Mouse (Mus musculus) adrenal gland, postnatal 10 days (tissue): ENCODE data around the gene Casq1. TPM values are rescaled to one million over a fixed set of nuclear protein-coding genes. Genes with fewer than 3 reads are reported as not detected.

Experiments
- DNase-seq: peaks from one replicate; pipeline ENCODE4 v3.0.0; 2021; ENCODE audit warnings: mixed read lengths
- total RNA-seq, 2 experiments: library from RNA; stranded (reverse); gene quantifications; 2 replicates each; pipeline ENCODE4 v1.2.3; 2021

Casq1 gene
- total RNA-seq, 2 experiments from 2014 or later = 63.5 to 189 TPM

- DNase-seq = peak; percentile 91
These were observed 13.3 kb downstream of the Casq1 start, which contains the start of gene Pea15a for GRCm38 (mm10) chr1:172206141-172206917. TSS of gene Pea15a (minus strand) at chr1:172206804.

GRCm38 (mm10) chr1:172205741-172206087, 14.0 kb downstream of the Casq1 start:
- DNase-seq = no peak

DNA sequence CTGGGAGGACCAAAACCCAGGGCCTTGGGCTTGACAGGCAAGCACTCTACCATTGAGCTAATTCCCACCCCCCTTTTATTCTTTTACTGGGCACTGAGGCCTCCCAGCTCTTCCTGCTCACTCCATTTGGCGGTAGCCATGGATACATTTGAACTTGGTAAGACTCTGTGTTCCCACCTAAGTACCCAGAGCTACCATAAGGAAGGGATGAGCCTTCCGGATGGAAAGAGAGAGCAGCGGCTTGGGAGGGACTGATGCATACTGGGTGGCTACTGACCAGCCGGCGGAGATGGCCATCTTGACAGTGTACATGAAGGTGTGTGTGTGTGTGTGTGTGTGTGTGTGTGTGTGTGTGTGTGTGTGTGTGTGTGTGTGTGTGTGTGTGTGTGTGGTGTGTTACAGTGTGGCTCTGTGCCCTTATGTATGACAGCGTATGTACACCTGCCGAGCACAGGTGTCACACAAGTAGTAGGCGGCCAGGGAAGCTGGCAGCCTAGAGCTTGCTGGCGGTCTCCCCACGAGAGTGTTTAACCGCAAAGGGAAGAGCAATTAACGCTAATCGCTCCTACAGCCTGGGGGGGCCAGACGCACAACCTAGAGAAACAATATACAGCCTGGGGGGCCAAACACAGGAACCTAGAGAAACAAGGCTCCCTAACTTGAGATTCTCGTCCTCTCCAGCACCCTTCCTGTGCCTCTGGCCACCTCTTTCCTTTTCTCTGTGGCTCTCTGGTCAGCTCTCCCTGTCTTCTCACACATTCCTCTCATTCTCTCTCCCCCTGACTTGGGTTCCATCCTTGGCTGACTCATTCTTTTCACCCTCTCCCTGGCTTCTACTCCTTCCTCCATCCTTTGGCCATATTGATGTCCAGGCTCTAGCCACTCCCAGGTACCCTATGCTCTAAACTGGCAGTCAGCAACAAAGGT, 14.6 kb downstream of the Casq1 start:
- DNase-seq = no peak

DNA sequence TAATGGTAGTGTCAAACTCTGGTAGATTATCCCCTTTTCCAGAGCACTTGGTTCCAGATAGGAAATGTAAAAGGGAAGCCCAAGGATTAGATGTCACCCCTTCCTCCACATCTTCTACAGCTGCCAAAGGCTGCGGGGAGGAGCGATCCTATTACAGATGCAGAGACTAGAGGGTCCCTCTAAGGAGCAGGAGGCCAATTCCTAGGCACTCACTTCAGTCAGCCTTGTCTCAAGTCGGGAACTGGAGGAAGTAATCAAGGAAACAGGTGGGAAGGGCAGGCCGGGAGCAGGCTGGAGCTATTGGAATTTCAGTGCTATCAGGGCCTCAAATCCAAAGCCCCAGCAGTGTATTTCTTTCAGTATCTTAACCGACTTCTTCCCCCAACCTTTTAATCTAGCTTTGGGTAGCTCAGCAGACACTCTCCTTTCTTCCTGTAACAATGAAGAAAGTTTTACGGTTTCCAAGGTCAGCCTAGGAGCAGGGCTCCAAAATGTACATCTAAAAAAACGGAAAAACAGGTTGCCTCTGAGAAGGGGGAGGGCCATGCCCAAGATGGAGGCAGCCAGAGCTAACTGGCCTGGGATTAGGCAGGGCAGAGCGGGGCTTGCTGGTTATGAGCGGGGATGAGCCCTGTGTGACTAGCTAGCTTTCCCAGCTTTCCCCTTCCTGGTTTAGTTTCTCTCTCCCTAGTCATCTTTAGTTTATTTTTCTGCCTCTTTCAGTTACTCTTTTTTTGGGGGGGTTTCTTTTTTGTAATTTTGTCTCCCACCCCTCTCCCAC, 15.4 kb downstream of the Casq1 start:
- no peak for DNase-seq

DNA sequence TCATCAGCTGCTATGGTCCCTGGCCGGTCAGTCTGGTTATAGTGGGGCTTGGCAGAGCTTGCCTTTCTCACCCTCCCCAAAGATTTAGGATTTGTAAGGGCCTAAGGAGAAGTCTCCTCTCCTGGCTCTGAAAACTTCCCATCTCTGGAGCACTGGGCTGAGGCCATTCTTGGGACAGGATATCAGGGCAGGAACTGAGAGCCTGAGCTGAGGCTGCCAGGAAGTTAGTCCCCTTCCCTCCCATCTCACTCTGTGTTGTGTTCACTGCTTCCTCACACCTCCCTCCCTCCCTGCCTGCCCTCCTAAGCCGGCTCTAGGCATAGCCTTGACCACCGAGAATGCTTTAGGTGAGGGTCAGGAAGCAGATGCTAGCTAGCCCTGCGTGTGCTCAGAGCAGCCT, 16.1 kb downstream of the Casq1 start:
- no peak for DNase-seq

GRCm38 (mm10) chr1:172202894-172203522, 16.7 kb downstream of the Casq1 start:
- DNase-seq = peak; percentile 52

GRCm38 (mm10) chr1:172201967-172202880, 17.4 kb downstream of the Casq1 start:
- peak; percentile 46 for DNase-seq

GRCm38 (mm10) chr1:172200871-172201447, 18.7 kb downstream of the Casq1 start:
- DNase-seq = no peak

GRCm38 (mm10) chr1:172200161-172200560, 19.5 kb downstream of the Casq1 start:
- no peak for DNase-seq

DNA sequence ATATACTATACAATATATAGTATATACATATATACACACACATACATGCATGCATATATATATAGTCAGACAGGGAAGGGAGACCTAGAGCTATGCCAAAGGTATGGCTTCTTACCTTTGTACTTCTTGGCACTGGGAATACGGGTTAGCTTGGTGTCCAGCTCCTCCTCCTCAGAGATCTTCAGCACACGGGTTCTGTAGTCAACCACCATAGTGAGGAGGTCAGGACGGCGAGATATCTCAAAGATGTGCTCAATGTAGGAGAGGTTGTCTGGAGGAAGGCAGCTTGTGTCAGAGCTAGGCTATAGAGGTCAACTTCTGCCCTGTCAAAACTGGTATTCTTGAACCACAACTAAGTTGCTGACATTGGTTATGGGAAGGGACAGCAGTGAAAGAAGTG, 20.7 kb downstream of the Casq1 start:
- no peak for DNase-seq

- DNase-seq = no peak
These were observed 21.4 kb downstream of the Casq1 start for GRCm38 (mm10) chr1:172198316-172198715.

DNA sequence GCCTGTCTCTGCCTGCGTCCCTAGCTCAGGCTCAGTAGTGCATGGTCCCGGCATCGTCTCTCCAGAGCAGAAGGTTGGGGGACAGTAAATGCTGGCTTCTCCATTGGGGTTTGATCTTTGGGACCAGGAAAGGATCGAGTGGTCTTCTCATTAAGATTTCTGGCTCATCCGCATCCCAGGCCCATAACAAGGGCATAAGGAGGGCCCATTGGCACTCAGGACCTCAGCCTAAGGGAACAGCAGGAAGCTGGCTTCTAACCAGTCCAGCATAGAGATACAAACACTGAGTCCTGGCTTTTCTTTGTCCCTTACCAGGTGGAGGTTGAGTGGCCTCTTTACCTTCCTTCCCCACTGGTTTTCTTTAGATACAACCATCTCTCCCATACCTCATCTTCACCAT, 21.8 kb downstream of the Casq1 start:
- no peak for DNase-seq

DNA sequence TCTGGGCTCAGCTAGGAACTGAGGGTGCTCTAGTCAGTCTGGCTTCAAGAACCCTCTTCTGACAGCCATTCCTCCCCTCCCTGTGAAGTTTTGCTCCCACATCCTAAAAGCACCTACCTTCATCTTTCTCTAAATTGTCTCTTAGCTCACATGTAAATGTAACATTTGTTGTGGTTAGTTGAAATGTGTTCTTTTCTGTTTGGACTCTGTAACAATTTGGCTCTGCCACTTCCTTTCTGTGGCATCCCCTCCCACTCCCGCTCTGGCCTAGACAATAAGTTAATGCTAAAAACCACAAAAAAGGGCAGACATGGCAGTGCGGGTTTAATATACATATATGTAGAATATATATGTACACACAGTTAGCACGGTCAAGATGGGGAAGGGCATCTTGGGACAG, 22.5 kb downstream of the Casq1 start:
- DNase-seq = no peak

GRCm38 (mm10) chr1:172194435-172194834, 25.2 kb downstream of the Casq1 start:
- DNase-seq = no peak

DNA sequence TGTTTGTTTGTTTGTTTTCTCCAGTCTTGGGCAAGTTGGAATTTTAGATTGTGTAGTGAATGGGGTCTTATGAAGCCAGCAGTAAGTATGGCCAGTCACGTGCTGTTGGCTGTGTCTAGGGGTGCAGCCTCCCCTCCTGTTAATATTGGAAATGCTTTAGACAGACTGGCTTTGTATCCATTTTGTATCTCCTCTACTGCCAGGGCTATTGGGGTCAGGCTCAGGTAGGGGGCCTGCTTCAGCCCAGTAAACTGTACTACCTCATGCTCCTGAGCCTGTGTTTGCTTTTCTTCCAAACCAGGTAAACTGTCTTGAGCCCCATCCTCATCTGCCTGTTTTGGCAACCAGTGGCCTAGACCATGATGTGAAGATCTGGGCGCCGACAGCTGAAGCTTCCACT, 27.5 kb downstream of the Casq1 start:
- DNase-seq = no peak

DNA sequence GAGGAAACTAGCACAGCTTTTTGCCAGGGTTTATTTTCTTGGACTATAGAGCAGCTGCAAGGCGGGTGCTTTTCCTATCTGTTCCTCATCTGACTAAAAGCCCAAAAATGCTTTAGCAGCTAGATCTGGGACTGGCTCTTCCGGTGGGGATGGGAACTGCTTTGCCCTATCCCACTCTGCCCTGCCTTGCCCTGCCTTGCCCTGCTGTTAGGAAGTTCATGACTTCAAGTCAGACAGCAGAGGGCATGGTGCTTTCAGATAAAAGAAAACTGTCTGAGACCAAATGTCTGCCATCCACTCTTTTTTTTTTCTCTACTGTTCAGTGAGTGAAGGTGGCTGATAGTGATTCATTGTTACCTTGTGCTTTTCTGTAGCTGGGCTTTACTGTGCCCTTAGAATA, 28.1 kb downstream of the Casq1 start:
- no peak for DNase-seq

DNA sequence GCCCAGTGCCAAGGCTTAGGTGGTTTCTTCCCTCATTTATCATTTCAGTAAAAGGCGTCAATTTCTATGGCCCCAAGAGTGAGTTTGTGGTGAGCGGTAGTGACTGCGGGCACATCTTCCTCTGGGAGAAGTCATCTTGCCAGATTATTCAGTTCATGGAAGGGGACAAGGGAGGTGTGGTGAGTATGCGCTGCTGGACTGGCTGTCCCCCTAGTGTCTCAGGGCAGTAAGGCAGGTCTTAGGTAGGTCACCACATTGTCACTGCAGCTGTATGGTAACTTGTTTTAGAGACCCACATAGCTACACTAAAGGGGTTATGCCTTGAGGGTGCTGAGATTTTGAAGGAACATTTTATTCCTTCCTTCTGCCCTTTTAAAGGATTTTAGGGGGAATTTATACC, 30.8 kb downstream of the Casq1 start:
- DNase-seq = no peak

DNA sequence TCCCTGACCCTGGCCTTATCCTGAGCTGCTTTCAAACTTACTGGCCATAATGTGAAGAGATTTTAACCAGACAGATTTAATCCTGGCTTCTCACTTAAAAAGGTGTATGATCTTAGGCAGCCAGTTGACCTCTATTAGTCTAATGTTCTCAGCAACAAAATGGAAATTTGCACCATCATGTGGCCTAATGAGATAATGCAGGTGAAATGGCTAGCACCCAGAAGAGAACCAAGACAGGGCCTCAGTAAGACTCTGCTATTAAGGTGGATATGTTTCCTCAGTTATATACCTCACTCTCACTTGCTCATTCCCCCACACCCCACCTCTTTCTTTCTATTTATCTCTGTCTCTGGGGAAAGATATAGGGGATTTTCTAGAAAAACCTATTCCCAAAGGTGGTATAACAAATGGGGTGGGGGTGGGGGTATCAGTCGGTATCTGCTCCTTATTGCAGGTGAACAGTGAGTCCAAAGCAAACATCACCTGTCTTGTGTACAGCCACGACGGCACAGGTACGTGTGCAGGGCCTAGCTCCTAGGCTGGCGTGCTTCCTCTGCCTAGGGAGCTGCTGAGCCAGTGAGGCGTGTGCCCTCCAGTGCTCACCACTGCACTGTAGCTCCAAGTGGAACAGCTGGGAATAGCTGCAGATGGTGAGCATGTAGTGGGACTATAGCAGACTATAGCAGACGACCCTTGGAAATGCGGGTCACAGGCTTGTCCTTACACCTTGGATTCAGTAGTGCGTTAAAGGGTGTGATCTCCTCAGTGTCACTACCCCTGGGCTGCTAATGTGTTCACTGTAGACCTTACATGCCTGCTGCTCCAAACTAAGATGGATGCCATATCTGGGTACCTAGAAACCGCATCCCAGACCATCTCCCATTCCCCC, 33.0 kb downstream of the Casq1 start:
- DNase-seq = no peak

DNA sequence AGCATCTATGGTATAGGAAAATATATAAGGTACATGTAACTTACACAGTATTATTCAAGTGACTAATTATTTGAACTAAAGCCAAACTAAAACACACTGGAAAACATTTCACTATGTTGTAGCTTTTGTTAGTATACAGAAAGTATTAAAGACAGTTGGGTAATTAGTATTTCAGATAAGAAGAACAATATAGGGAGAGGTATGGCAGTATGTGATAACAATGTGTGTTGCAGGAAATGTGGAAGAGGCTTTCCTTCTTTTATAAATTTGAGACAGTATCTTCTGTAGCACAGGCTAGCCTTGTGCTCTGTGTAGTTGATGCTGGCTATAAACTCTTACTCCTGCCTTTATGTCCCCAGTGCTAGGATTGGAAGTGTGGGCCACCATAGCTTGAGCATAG, 35.8 kb downstream of the Casq1 start:
- DNase-seq = no peak

DNA sequence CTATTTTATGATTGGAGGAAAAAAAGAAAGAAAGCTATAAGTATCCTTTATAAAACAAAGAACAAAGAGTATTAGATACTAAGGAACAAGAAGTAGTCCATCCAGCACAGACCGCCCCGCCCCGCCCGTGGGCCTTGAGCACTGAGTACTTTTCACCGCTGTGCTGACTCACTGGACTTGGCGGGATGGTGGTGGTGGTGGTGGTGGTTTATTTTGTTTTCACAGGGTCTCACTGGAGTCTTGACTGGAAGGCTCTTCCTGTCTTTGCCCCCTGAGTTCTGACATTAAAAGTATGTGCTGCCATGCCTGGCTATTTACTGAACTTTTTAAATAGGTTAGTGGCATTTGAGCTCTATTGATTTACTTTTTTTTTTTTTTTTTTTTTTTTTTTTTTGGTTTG, 36.6 kb downstream of the Casq1 start:
- DNase-seq = no peak
